Mouse (Mus musculus) ES-Bruce4 (cell line): ENCODE measurements around the gene RPS10-NUDT3. TPM values are rescaled to one million over a fixed set of nuclear protein-coding genes. Genes with fewer than 3 reads are reported as not detected.

Experiments used
- H3K27ac ChIP-seq: 2 replicates; pipeline ENCODE4 v1.5.1; 2012; ENCODE audit warnings: low read length, inconsistent platforms; ENCODE audit not compliant: insufficient read depth
- H3K27me3 ChIP-seq: 2 replicates; pipeline ENCODE4 v1.6.1; 2012; ENCODE audit warnings: mild to moderate bottlenecking, low read length, inconsistent platforms; ENCODE audit not compliant: control insufficient read depth, poor library complexity, insufficient read depth, severe bottlenecking
- H3K36me3 ChIP-seq: 2 replicates; pipeline ENCODE4 v1.6.1; 2012; ENCODE audit warnings: inconsistent platforms, mild to moderate bottlenecking, low read length, moderate library complexity; ENCODE audit not compliant: control insufficient read depth, poor library complexity, insufficient read depth, severe bottlenecking
- H3K4me1 ChIP-seq: one replicate; pipeline ENCODE4 v1.8.1; 2011; ENCODE audit warnings: low read length; ENCODE audit not compliant: control insufficient read depth, insufficient read depth
- H3K4me3 ChIP-seq: 2 replicates; pipeline ENCODE4 v1.5.1; 2011; ENCODE audit warnings: low read depth, mild to moderate bottlenecking, low read length
- H3K9ac ChIP-seq: 2 replicates; pipeline ENCODE4 v1.6.1; 2012; ENCODE audit warnings: low read depth, mild to moderate bottlenecking, inconsistent platforms; ENCODE audit not compliant: poor library complexity, severe bottlenecking
- H3K9me3 ChIP-seq: replicated peaks from 2 replicates; pipeline ENCODE4 v1.6.1; 2012; ENCODE audit warnings: mild to moderate bottlenecking, low read length, inconsistent platforms; ENCODE audit not compliant: control insufficient read depth, poor library complexity, insufficient read depth, severe bottlenecking
- CTCF ChIP-seq: IDR thresholded peaks from one replicate; pipeline ENCODE4 v1.8.1; 2011; ENCODE audit warnings: low read depth, low read length
- EP300 ChIP-seq: IDR thresholded peaks from 2 replicates; pipeline ENCODE4 v1.6.1; 2011; ENCODE audit warnings: low read depth, low read length; ENCODE audit not compliant: insufficient read depth
- POLR2A ChIP-seq: IDR thresholded peaks from one replicate; pipeline ENCODE4 v1.8.1; 2011; ENCODE audit warnings: low read length; ENCODE audit not compliant: insufficient read depth
- polyA plus RNA-seq: library from polyadenylated mRNA; stranded (reverse); fragments of >200 nt; gene quantifications from 2 replicates; pipeline ENCODE4 v1.2.4, GENCODE M21; 2011; ENCODE audit warnings: low read depth; ENCODE audit not compliant: missing spikeins, insufficient read depth, insufficient read length

RPS10-NUDT3 gene
- polyA plus RNA-seq, 1 experiment, result not detected

- Histone ChIP-seq H3K27ac (no peak overlapping the region), H3K9ac (no peak overlapping the region), H3K4me3 (no peak overlapping the region), H3K4me1 (peaks cover 3% of the 10 kb centered on the region), H3K27me3 (no peaks in the 10 kb centered on the region), H3K9me3 (no peaks in the 10 kb centered on the region), H3K36me3 (no peaks in the 10 kb centered on the region)
- TF ChIP-seq EP300 (no peak), CTCF (peak; percentile 46)
Measured at GRCm38 (mm10) chr17:27671720-27672119, 36.7 kb upstream of the RPS10-NUDT3 start.

- Histone ChIP-seq H3K9ac (no peak overlapping the region), H3K4me3 (no peak overlapping the region), H3K9me3 (no peaks in the 10 kb centered on the region), H3K27me3 (0 out of 2 replicates have a peak, but pooled peaks cover 2% of the 10 kb centered on the region), H3K4me1 (peaks cover 5% of the 10 kb centered on the region), H3K27ac (no peak overlapping the region), H3K36me3 (no peaks in the 10 kb centered on the region)
- TF ChIP-seq CTCF (no peak), POLR2A (no peak), EP300 (no peak)
Measured at GRCm38 (mm10) chr17:27658767-27659166, 23.7 kb upstream of the RPS10-NUDT3 start.

GRCm38 (mm10) chr17:27657123-27657522 is 22.1 kb upstream of the RPS10-NUDT3 start:
- no peak for TF ChIP-seq CTCF
- no peak for TF ChIP-seq POLR2A
- no peak for TF ChIP-seq EP300
- H3K4me1 ChIP-seq, result peaks cover 5% of the 10 kb centered on the region

GRCm38 (mm10) chr17:27656414-27656813 is 21.4 kb upstream of the RPS10-NUDT3 start:
- Histone ChIP-seq H3K27me3 (0 out of 2 replicates have a peak, but pooled peaks cover 2% of the 10 kb centered on the region), H3K9me3 (no peaks in the 10 kb centered on the region), H3K4me1 (peaks cover 5% of the 10 kb centered on the region), H3K27ac (no peak overlapping the region), H3K9ac (no peak overlapping the region), H3K36me3 (no peaks in the 10 kb centered on the region), H3K4me3 (peak overlapping the region; percentile 46; the same call in 1 of the 2 replicates)
- TF ChIP-seq CTCF, result no peak
- no peak for TF ChIP-seq EP300
- no peak for TF ChIP-seq POLR2A

More at GRCm38 (mm10) chr17:27657123-27657522, 22.1 kb upstream of the RPS10-NUDT3 start:
- H3K9ac ChIP-seq, result no peak overlapping the region
- H3K36me3 ChIP-seq, result no peaks in the 10 kb centered on the region
- H3K27me3 ChIP-seq, result 0 out of 2 replicates have a peak, but pooled peaks cover 2% of the 10 kb centered on the region
- H3K27ac ChIP-seq, result no peak overlapping the region
- H3K9me3 ChIP-seq, result no peaks in the 10 kb centered on the region
- no peak overlapping the region for H3K4me3 ChIP-seq

- Histone ChIP-seq H3K27ac (no peak overlapping the region), H3K4me3 (peak overlapping the region; percentile 46), H3K36me3 (no peaks in the 10 kb centered on the region), H3K27me3 (0 out of 2 replicates have a peak, but pooled peaks cover 2% of the 10 kb centered on the region), H3K9ac (peak overlapping the region; percentile 74), H3K4me1 (peaks cover 5% of the 10 kb centered on the region), H3K9me3 (no peaks in the 10 kb centered on the region)
- no peak for TF ChIP-seq CTCF
- TF ChIP-seq EP300, result no peak
- no peak for TF ChIP-seq POLR2A
Measured at GRCm38 (mm10) chr17:27656011-27656399, 21.0 kb upstream of the RPS10-NUDT3 start.

- H3K27me3 ChIP-seq, result 0 out of 2 replicates have a peak, but pooled peaks cover 2% of the 10 kb centered on the region
- H3K27ac ChIP-seq, result no peak within 1 kb of the TSS
- TF ChIP-seq CTCF (no peak), EP300 (no peak), POLR2A (no peak)
Measured at GRCm38 (mm10) chr17:27655089-27656010, 20.3 kb upstream of the RPS10-NUDT3 start, which contains the start of gene Pacsin1. Gene Pacsin1 (plus strand): TSS chr17:27655509.

More at GRCm38 (mm10) chr17:27655089-27656010, 20.3 kb upstream of the RPS10-NUDT3 start, which contains the start of gene Pacsin1:
- Histone ChIP-seq H3K9me3 (no peaks in the 10 kb centered on the region), H3K4me1 (peaks cover 5% of the 10 kb centered on the region), H3K4me3 (peak within 1 kb of the TSS; percentile 46), H3K36me3 (no peaks in the 10 kb centered on the region), H3K9ac (peak within 1 kb of the TSS; percentile 74)
